Mouse (Mus musculus) liver, postnatal 0 days (tissue): ENCODE measurements around the gene Pkm. TPM values are rescaled to one million over a fixed set of nuclear protein-coding genes. Genes with fewer than 3 reads are reported as not detected.
A peak's percentile ranks its signal among the peaks of the same experiment; 100 is the strongest.

ENCODE experiments used
- ATAC-seq: fragments of 200-750 bp; cut with Nextera tagmentation; 2 replicates; pipeline ENCODE4 v1.8.0; 2017; ENCODE audit warnings: mild to moderate bottlenecking, moderate library complexity
- DNase-seq: peaks from one replicate; pipeline ENCODE4 v3.0.0-alpha.2; 2016
- H3K27ac ChIP-seq: fragments of 300-500 bp; sonication (generic); 2 replicates; pipeline ENCODE4 v1.5.1; 2014; ENCODE audit warnings: antibody characterized with exemption, moderate library complexity, mild to moderate bottlenecking, low read depth
- H3K27me3 ChIP-seq: fragments of 300-500 bp; sonication (generic); 2 replicates; pipeline ENCODE4 v1.6.1; 2014; ENCODE audit warnings: low read length, control low read depth, mixed read lengths; ENCODE audit not compliant: insufficient read depth
- H3K36me3 ChIP-seq: fragments of 300-500 bp; sonication (generic); replicated peaks from 2 replicates; pipeline ENCODE4 v1.6.1; 2014; ENCODE audit warnings: mild to moderate bottlenecking, control low read depth, low read length, moderate library complexity, mixed read lengths; ENCODE audit not compliant: insufficient read depth
- H3K4me1 ChIP-seq: fragments of 300-500 bp; sonication (generic); 2 replicates; pipeline ENCODE4 v1.6.1; 2014; ENCODE audit warnings: antibody characterized with exemption, mild to moderate bottlenecking, control low read depth; ENCODE audit not compliant: insufficient read depth
- H3K4me2 ChIP-seq: fragments of 300-500 bp; sonication (generic); 2 replicates; pipeline ENCODE4 v1.6.1; 2014; ENCODE audit warnings: low read depth, mild to moderate bottlenecking, low read length, moderate library complexity, mixed read lengths
- H3K4me3 ChIP-seq: fragments of 300-500 bp; sonication (generic); 2 replicates; pipeline ENCODE4 v1.5.1; 2014; ENCODE audit warnings: low read depth, low read length
- H3K9ac ChIP-seq: fragments of 300-500 bp; sonication (generic); replicated peaks from 2 replicates; pipeline ENCODE4 v1.6.1; 2014; ENCODE audit warnings: mild to moderate bottlenecking, moderate library complexity
- H3K9me3 ChIP-seq: fragments of 300-500 bp; sonication (generic); 2 replicates; pipeline ENCODE4 v1.6.1; 2016; ENCODE audit warnings: mild to moderate bottlenecking, control low read depth, low read length, mixed read lengths
- CTCF ChIP-seq: sonication (generic); IDR thresholded peaks from 2 replicates; pipeline ENCODE4 v1.5.1; 2016; ENCODE audit warnings: antibody characterized with exemption, low read depth
- EP300 ChIP-seq: IDR thresholded peaks from 2 replicates; pipeline ENCODE4 v1.6.1; 2016; ENCODE audit warnings: antibody characterized with exemption, low read depth, mild to moderate bottlenecking
- WGBS: fragments of 180-500 bp; shearing (Covaris S2); extraction: QIAGEN DNeasy Blood & Tissue Kit; methylation state at CpG from one replicate; pipeline ENCODE4 v1.1.7; 2014; ENCODE audit not compliant: insufficient replicate concordance; 5-methylcytosine and 5-hydroxymethylcytosine counted together
- polyA plus RNA-seq: library from polyadenylated mRNA; unstranded; fragments of >200 nt; fragmentation: Nextera tagmentation; extraction: Ambion mirVana; gene quantifications from 2 replicates; pipeline ENCODE4 v1.2.1, GENCODE M21; 2015

Gene Pkm
- polyA plus RNA-seq, 1 experiment from 2014 or later = 117 TPM

DNA sequence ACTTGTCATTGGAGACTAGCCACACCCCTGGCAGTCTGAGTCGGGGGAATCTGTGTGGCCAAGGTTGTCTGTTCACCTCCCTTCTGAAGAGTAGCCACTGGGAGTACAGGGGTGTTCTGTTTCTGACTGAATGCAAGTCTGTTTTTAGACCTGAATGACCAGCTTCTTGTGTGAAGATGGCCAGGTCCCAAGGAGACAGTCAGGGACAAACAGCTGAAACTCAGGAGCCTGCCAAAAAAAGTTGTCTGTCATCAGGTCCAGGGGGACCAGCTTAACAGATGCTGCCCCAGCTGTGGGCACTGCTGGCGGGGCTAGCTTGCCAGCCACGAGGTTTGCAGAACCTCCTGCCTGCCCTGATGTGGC is 39.3 kb downstream of the Pkm start:
- 39% methylated on average over 3 of the region's 3 CpGs for WGBS
- Histone ChIP-seq H3K4me3 (no peak overlapping the region), H3K4me2 (no peak overlapping the region), H3K4me1 (no peaks in the 10 kb centered on the region), H3K27ac (no peak overlapping the region), H3K27me3 (peaks cover 46% of the 10 kb centered on the region), H3K36me3 (no peaks in the 10 kb centered on the region), H3K9me3 (no peaks in the 10 kb centered on the region), H3K9ac (no peak overlapping the region)
- no peak for DNase-seq
- no peak for TF ChIP-seq EP300
- TF ChIP-seq CTCF = no peak
- no peak for ATAC-seq

DNA sequence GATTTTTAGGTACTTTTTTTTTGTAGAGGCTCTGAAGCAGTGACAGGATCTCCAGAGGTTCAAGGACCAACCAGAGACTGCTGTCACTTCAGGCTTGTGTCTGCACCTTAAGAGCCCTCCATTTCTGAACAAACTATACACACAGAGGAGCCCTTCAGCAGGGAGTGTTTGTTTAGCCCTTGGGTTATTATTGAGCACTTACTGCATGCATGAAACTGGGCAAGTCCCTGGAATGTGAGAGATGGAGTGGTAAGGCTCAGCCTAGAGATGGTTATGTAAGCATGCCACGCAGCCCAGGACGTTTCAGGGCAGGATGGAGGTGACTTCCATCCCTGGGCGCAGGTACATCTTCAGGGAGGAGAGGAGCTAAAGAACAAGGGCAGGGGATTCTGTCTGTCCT is 40.2 kb downstream of the Pkm start:
- Histone ChIP-seq H3K9ac (no peak overlapping the region), H3K4me1 (no peaks in the 10 kb centered on the region), H3K27me3 (peaks cover 42% of the 10 kb centered on the region), H3K27ac (no peak overlapping the region), H3K9me3 (no peaks in the 10 kb centered on the region), H3K4me3 (no peak overlapping the region), H3K36me3 (no peaks in the 10 kb centered on the region), H3K4me2 (no peak overlapping the region)
- no peak for TF ChIP-seq EP300
- TF ChIP-seq CTCF = no peak
- DNase-seq (no peak), ATAC-seq (no peak)
- 73% methylated on average over 3 of the region's 3 CpGs for WGBS

DNA sequence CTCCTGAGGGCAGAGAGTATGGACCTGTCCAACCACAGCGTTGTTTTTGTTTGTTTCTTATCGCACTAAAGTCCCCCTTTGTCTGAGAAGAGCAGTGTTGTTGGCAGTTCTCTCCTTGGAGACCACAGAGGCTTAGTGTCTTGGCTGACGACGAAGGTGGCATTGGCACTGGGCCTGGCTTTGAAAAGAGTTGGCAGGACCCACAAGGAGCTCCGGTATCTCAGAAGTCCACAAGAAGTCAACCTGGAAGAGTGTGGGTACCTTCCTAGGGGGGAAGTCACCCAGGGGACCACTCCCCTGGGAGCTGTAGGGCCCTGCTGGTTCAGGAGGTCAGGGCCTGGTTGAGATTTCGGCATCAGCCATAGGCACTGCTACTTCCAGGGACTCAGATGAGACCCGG is 44.9 kb downstream of the Pkm start:
- WGBS = 82% methylated on average over 7 of the region's 7 CpGs
- Histone ChIP-seq H3K4me1 (no peaks in the 10 kb centered on the region), H3K4me3 (no peak overlapping the region), H3K36me3 (no peaks in the 10 kb centered on the region), H3K27ac (no peak overlapping the region), H3K4me2 (no peak overlapping the region), H3K9me3 (no peaks in the 10 kb centered on the region), H3K27me3 (peaks cover 21% of the 10 kb centered on the region), H3K9ac (no peak overlapping the region)
- TF ChIP-seq EP300 (no peak), CTCF (no peak)
- ATAC-seq (no peak), DNase-seq (no peak)

DNA sequence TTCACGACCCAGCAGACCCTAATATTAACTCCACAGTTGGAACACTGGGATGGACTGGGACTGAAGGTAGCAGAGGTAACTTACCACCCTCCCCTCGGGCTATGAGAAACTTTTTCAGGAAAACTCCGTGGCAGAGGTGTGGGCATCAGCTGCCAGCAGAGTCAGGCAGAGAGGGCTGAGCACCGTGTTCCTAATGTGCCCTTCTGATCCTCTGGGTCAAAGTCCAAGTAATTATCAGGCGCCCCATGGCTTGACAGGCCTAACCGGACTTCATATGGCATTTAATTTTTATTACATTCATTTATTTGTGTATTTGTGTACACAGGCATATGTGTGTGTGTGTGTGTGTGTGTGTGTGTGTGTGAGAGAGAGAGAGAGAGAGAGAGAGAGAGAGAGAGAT is 46.9 kb downstream of the Pkm start:
- no peak overlapping the region for H3K4me2 ChIP-seq
- no peak for ATAC-seq
- no peak overlapping the region for H3K9ac ChIP-seq
- TF ChIP-seq EP300 = no peak
- TF ChIP-seq CTCF = no peak
- peaks cover 9% of the 10 kb centered on the region for H3K27me3 ChIP-seq
- H3K4me3 ChIP-seq = no peak overlapping the region
- no peaks in the 10 kb centered on the region for H3K4me1 ChIP-seq
- DNase-seq = no peak
- no peaks in the 10 kb centered on the region for H3K36me3 ChIP-seq
- no peaks in the 10 kb centered on the region for H3K9me3 ChIP-seq
- whole genome bisulfite sequencing = 64% methylated on average over 6 of the region's 6 CpGs
- no peak overlapping the region for H3K27ac ChIP-seq

DNA sequence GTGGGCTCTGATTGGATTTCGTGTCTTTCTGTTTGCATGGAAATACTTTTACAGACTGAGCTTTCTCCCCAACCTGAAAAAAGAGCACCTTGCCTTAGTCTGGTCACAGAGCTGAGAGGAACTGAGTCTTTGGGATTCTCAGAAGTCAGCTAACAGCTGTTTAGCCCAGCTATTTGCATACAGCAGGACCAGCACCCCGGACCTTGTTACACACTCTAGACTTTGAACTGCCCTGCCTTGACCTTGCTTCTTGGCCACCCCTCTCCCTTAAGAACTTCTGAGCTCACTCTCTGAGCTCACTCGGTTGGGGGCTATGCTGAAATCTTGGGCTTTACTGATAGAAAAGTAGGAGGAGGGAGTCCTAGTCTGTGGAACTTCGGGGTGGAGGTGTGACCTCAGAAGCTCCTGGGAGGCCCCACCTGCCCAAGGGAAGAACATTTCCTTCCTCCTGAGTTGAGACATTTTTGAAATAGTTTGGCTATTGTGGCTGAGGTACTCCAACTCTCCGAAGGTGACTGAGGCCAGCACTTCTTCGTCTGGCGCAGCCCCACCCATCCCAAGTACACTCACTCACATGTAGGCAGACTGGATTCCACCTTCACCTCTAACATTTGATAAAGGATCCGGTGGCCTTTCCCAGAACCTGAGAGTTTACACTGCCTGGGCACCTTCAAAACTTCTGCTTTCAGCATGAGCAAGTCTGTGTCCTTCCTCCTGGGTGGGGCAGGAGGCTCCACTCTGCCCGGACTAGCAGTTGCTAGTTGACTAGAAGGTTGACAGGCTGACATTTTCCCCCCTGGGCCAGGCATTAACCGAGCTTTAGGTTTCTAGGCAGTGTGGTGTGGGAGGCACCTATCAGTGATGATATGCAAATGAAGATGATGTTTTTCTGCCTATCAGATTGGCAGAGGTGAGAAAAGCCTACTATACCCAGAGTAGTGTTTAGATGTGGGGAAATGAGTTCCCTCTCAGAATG is 51.0 kb downstream of the Pkm start:
- TF ChIP-seq CTCF (no peak), EP300 (no peak)
- no peaks in the 10 kb centered on the region for H3K4me1 ChIP-seq
- H3K27ac ChIP-seq = peak overlapping the region; percentile 26; the same call in 1 of the 2 replicates
- H3K36me3 ChIP-seq = no peaks in the 10 kb centered on the region
- H3K9ac ChIP-seq = no peak overlapping the region
- DNase-seq (no peak), ATAC-seq (no peak)
- H3K4me2 ChIP-seq = peak overlapping the region; percentile 40; the same call in 1 of the 2 replicates
- H3K9me3 ChIP-seq = no peaks in the 10 kb centered on the region
- H3K4me3 ChIP-seq = no peak overlapping the region
- WGBS = 41% methylated on average over 10 of the region's 10 CpGs
- H3K27me3 ChIP-seq = peaks cover 15% of the 10 kb centered on the region; the same call in 1 of the 2 replicates

DNA sequence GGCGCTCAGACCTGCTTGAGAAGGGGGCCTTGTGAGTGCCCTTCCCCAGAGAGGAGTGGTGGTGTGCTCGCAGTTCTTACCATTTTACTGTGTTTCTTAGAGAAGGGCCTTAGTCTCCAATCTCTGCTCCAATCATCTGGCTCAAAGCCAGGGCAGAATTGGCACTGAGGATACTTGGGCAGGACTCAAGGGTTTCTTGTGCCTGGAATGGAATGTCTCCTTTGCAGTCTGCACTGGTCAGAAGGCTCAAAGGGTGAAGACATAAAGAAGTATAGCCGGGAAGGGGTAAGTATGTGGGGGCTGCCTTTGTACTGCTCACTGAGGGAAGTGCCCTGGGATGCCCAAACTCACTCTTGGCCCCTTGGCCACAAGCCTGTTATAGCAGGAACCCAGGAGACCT is 53.1 kb downstream of the Pkm start:
- Histone ChIP-seq H3K9me3 (no peaks in the 10 kb centered on the region), H3K9ac (no peak overlapping the region), H3K27me3 (peaks cover 15% of the 10 kb centered on the region; the same call in 1 of the 2 replicates), H3K4me1 (no peaks in the 10 kb centered on the region), H3K4me2 (no peak overlapping the region), H3K27ac (no peak overlapping the region), H3K4me3 (no peak overlapping the region), H3K36me3 (no peaks in the 10 kb centered on the region)
- ATAC-seq = no peak
- no peak for TF ChIP-seq CTCF
- TF ChIP-seq EP300 = no peak
- DNase-seq = no peak
- 63% methylated on average over 3 of the region's 3 CpGs for WGBS
